In the genomic region with DNA sequence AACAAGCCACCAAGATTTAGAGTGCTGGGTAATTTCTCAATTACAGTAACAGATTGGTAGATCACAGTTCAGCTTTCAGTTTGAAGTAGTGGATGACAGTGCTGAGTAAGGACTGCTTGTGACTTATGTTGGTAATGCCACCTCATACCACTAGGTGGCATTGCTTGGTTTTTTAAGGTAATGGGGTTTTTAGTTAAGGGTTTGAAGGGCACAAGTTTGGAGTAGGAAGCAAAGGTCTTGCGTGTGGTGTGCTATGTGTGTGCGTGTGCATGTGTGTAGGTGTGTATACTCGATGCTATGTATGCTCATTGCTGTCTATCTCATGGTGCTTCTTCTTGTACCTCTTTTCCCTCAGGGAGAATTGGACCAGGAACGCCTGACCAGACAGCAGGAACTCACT, we compare ENCODE assay signal across 8 mouse cellular contexts. TPM values are rescaled to one million over a fixed set of nuclear protein-coding genes. Genes with fewer than 3 reads are reported as not detected.
DNase-seq lines count a peak whose midpoint lies in the region; ATAC-seq and TF ChIP-seq lines count a peak whose summit lies in the region.
"Had no signal": no experiment of that assay in that cellular context is flagged by ENCODE, and none has a peak within 500 bp of the region (broad histone marks: within the 10 kb centered on the region; RNA-seq: fewer than 3 reads in every experiment).

No protein-coding gene starts in this region.

- WGBS in kidney, postnatal 0 days: 91% methylated on average over 4 of the region's 4 CpGs
- 82% methylated on average over 4 of the region's 4 CpGs for WGBS in kidney, embryonic 14.5 days

- TF ChIP-seq CTCF in kidney, postnatal 0 days (IDR thresholded peaks at IDR 0.05; ENCODE audit: low read depth): peak; percentile 72

- H3K9ac ChIP-seq in kidney, postnatal 0 days (ENCODE audit: low read depth, low read length): no peak overlapping the region
- no peak overlapping the region for H3K9ac ChIP-seq in kidney, embryonic 14.5 days (ENCODE audit: low read depth, low read length)

- H3K36me3 ChIP-seq in kidney, postnatal 0 days (ENCODE audit: insufficient read depth, low read length): peaks cover 36% of the 10 kb centered on the region
- peaks cover 52% of the 10 kb centered on the region for H3K36me3 ChIP-seq in kidney, embryonic 14.5 days (ENCODE audit: control insufficient read depth, insufficient read depth, low read length)
- peaks cover 6% of the 10 kb centered on the region; the same call in 1 of the 2 replicates for H3K36me3 ChIP-seq in splenic B cell, adult 2 months (ENCODE audit: control insufficient read depth, insufficient read depth, low read length, poor library complexity, severe bottlenecking)

- DNase-seq in kidney, postnatal 0 days (ENCODE audit: low spot score): peak; percentile 70
- peak; percentile 87 for DNase-seq in NIH3T3 (ENCODE audit: low read depth)
- DNase-seq in splenic B cell, adult 2 months (ENCODE audit: low read depth, low spot score): peak; percentile 79
- no peak for DNase-seq in left cerebral cortex, adult 11 months (ENCODE audit: low spot score)

- H3K9me3 ChIP-seq in kidney, postnatal 0 days (replicated peaks; ENCODE audit: low read length): no peaks in the 10 kb centered on the region
- no peaks in the 10 kb centered on the region for H3K9me3 ChIP-seq in kidney, embryonic 14.5 days (ENCODE audit: control insufficient read depth, low read length)

- H3K27ac ChIP-seq in kidney, postnatal 0 days: no peak overlapping the region
- H3K27ac ChIP-seq in kidney, embryonic 14.5 days (ENCODE audit: low read depth, low read length): no peak overlapping the region

- ATAC-seq in kidney, postnatal 0 days (replicated peaks; ENCODE audit: low FRiP score, low read depth): no peak
- ATAC-seq in kidney, embryonic 14.5 days (ENCODE audit: low FRiP score, low TSS enrichment): no peak
- ATAC-seq in CD4-positive, CD25-positive, alpha-beta regulatory T cell, adult 4 months: peak; percentile 64
- ATAC-seq in granulocyte monocyte progenitor cell, adult 5-6 weeks (replicated peaks; ENCODE audit: poor library complexity, severe bottlenecking): peak; percentile 65

- no peak overlapping the region for H3K4me3 ChIP-seq in kidney, postnatal 0 days (replicated peaks; ENCODE audit: low read depth, low read length)
- no peak overlapping the region for H3K4me3 ChIP-seq in kidney, embryonic 14.5 days (ENCODE audit: low read length)

- no peaks in the 10 kb centered on the region for H3K4me1 ChIP-seq in kidney, postnatal 0 days (replicated peaks; ENCODE audit: insufficient read depth, low read length)
- no peaks in the 10 kb centered on the region for H3K4me1 ChIP-seq in kidney, embryonic 14.5 days (ENCODE audit: control insufficient read depth, insufficient read depth, low read length)

- H3K4me2 ChIP-seq in kidney, postnatal 0 days (ENCODE audit: low read length): no peak overlapping the region
- H3K4me2 ChIP-seq in kidney, embryonic 14.5 days (replicated peaks; ENCODE audit: low read depth, low read length): no peak overlapping the region

- H3K27me3 ChIP-seq in kidney, postnatal 0 days (ENCODE audit: insufficient read depth, low read length): no peaks in the 10 kb centered on the region
- no peaks in the 10 kb centered on the region for H3K27me3 ChIP-seq in kidney, embryonic 14.5 days (ENCODE audit: control insufficient read depth, insufficient read depth, low read length)
- no peaks in the 10 kb centered on the region for H3K27me3 ChIP-seq in splenic B cell, adult 2 months (ENCODE audit: control insufficient read depth, insufficient read depth, low read length, poor library complexity, severe bottlenecking)

RNA-seq across cellular contexts. Expression of a gene that starts 24.2 kb away (rescaled TPM):
- polyA plus RNA-seq in kidney, postnatal 0 days (2015; fragmentation: Nextera tagmentation; extraction: Ambion mirVana): 1.6 and 2.2 TPM in 2 replicates
- 0.30 and 0.60 TPM in 2 replicates for polyA plus RNA-seq in kidney, embryonic 14.5 days (2014; fragmentation: Nextera tagmentation; extraction: Ambion mirVana)
- polyA plus RNA-seq in CD4-positive, CD25-positive, alpha-beta regulatory T cell, adult 4 months (2017; shearing (Covaris generic)): 1 to 10 TPM in 1 of 2 experiments, under 1 TPM in 1; 0.65 to 1.0 TPM
- total RNA-seq in granulocyte monocyte progenitor cell, adult 5-6 weeks (2014; fragmentation: Nextera tagmentation): not detected in 2 replicates
- total RNA-seq in granulocyte monocyte progenitor cell, adult 5-6 weeks (2017): not detected in 2 replicates
- polyA plus RNA-seq: gonadal fat pad, adult 2 months had no signal

RNA-seq across cellular contexts. Expression of a gene that starts 51.3 kb away (rescaled TPM):
- not detected in 2 replicates for polyA plus RNA-seq in kidney, postnatal 0 days (2015; fragmentation: Nextera tagmentation; extraction: Ambion mirVana)
- not detected in 2 replicates for polyA plus RNA-seq in kidney, embryonic 14.5 days (2014; fragmentation: Nextera tagmentation; extraction: Ambion mirVana)
- not detected for polyA plus RNA-seq in CD4-positive, CD25-positive, alpha-beta regulatory T cell, adult 4 months (2017; shearing (Covaris generic))
- not detected in 2 replicates for total RNA-seq in granulocyte monocyte progenitor cell, adult 5-6 weeks (2014; fragmentation: Nextera tagmentation)
- not detected in 2 replicates for total RNA-seq in granulocyte monocyte progenitor cell, adult 5-6 weeks (2017)
- polyA plus RNA-seq: gonadal fat pad, adult 2 months had no signal

Comparison
In these comparisons a context has a peak if more than half of its experiments do, and no peak if none do; other contexts are left out.
1. ATAC-seq: peak in CD4-positive, CD25-positive, alpha-beta regulatory T cell, adult 4 months (single experiment) and granulocyte monocyte progenitor cell, adult 5-6 weeks (single experiment); none in kidney, postnatal 0 days (single experiment) and kidney, embryonic 14.5 days (single experiment).